Comparison of ENCODE assay signal across 8 mouse cellular contexts in the genomic region with DNA sequence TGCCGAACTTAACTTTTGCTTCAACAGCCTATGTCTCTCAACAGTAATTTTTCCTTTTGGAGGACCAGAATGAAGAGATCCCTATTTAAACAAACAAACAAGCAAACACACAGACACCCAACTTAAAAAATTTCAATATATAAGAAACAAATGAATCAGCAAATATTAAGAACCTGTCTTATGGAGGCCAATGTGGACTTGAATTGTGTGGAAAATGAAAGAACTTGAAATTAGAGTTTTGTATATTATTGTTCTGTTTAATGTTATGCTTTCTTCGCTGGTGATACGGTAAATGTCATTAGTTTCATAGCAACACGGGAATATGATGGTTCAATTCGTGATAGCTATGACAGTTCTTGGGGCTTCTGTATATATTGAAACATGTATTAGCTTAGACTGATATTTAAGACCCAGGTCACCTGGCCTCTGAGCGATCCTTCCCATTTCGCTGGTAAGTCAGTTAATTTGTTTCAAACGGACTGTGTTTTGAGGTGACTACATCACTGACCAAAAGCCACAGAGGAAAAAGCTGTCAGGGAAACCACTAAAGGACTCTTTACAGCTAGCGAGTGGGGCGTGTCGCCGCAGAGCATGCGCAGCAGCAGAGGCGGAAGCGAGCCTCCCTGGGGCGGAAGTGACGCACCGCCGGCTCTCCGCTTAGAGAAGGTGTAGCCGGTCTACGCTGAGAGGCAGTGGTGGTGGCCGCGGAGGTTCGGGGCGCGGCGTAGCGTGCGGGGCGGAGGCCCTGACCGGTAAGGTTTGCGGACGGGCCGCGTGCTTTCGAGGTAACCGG. TPM values are rescaled to one million over a fixed set of nuclear protein-coding genes. Genes with fewer than 3 reads are reported as not detected.
DNase-seq lines count a peak whose midpoint lies in the region; ATAC-seq and TF ChIP-seq lines count a peak whose summit lies in the region.

A gene (plus strand): TSS at position 626 of the 793 bp plus-strand sequence.

- ATAC-seq in embryonic facial prominence, embryonic 14.5 days (ENCODE audit: low read depth): peak; percentile 99
- peak; percentile 89 for ATAC-seq in limb, embryonic 11.5 days (ENCODE audit: insufficient number of reproducible peaks, low FRiP score, low TSS enrichment, low read depth)
- peak; percentile 99 for ATAC-seq in midbrain, embryonic 13.5 days

- H3K9ac ChIP-seq in embryonic facial prominence, embryonic 14.5 days (ENCODE audit: low read depth, low read length): peak within 1 kb of the TSS; percentile 96
- H3K9ac ChIP-seq in heart, adult 2 months (ENCODE audit: low read depth, low read length): peak within 1 kb of the TSS; percentile 93
- peak within 1 kb of the TSS; percentile 88 for H3K9ac ChIP-seq in limb, embryonic 11.5 days (ENCODE audit: low read length)
- peak within 1 kb of the TSS; percentile 87 for H3K9ac ChIP-seq in midbrain, embryonic 13.5 days (replicated peaks)

- intact Hi-C loops in heart, adult 2 months (cut with DNase I): loop anchor here (10.0 kb wide), 2 partner anchors 698 to 1538 kb away; a partner anchor contains a TSS

- peak; percentile 95 for DNase-seq in A20 (ENCODE audit: low read depth, low spot score)
- DNase-seq in embryonic facial prominence, embryonic 14.5 days (ENCODE audit: low spot score): peak; percentile 96
- DNase-seq in heart, adult 2 months: peak; percentile 96
- DNase-seq in kidney, adult 2 months: peak; percentile 95
- DNase-seq in limb, embryonic 11.5 days (ENCODE audit: low spot score): peak; percentile 94

- peak; percentile 44; the same call in 1 of the 2 replicates for TF ChIP-seq EP300 in heart, adult 2 months (IDR thresholded peaks at IDR 0.05; ENCODE audit: insufficient read depth, low read depth, low read length)

- H3K4me2 ChIP-seq in embryonic facial prominence, embryonic 14.5 days (ENCODE audit: low read depth, low read length): peak within 1 kb of the TSS; percentile 70
- H3K4me2 ChIP-seq in limb, embryonic 11.5 days (ENCODE audit: low read depth, severe bottlenecking): peak within 1 kb of the TSS; percentile 33
- peak within 1 kb of the TSS; percentile 73 for H3K4me2 ChIP-seq in midbrain, embryonic 13.5 days (replicated peaks)

- H3K27ac ChIP-seq in bone marrow, adult 2 months (ENCODE audit: control insufficient read depth, insufficient read depth, low read depth, low read length, poor library complexity): peak within 1 kb of the TSS; percentile 99
- peak within 1 kb of the TSS; percentile 97 for H3K27ac ChIP-seq in embryonic facial prominence, embryonic 14.5 days (replicated peaks; ENCODE audit: low read depth, low read length)
- peak within 1 kb of the TSS; percentile 97 for H3K27ac ChIP-seq in heart, adult 2 months
- H3K27ac ChIP-seq in kidney, adult 2 months (ENCODE audit: insufficient read depth, low read depth, low read length): peak within 1 kb of the TSS; percentile 95
- peak within 1 kb of the TSS; percentile 73 for H3K27ac ChIP-seq in limb, embryonic 11.5 days (replicated peaks; ENCODE audit: low read depth, low read length)
- H3K27ac ChIP-seq in midbrain, embryonic 13.5 days: peak within 1 kb of the TSS; percentile 87
- H3K27ac ChIP-seq in small intestine, adult 2 months (ENCODE audit: insufficient read depth, low read depth, low read length): peak within 1 kb of the TSS; percentile 90

- no peaks in the 10 kb centered on the region for H3K9me3 ChIP-seq in embryonic facial prominence, embryonic 14.5 days (ENCODE audit: control insufficient read depth, low read length)
- no peaks in the 10 kb centered on the region for H3K9me3 ChIP-seq in limb, embryonic 11.5 days (ENCODE audit: control insufficient read depth, low read length)
- no peaks in the 10 kb centered on the region for H3K9me3 ChIP-seq in midbrain, embryonic 13.5 days

- TF ChIP-seq POLR2A in bone marrow, adult 2 months (IDR thresholded peaks at IDR 0.05; ENCODE audit: borderline replicate concordance, control insufficient read depth, low read depth, low read length): peak; percentile 98
- peak; percentile 91 for TF ChIP-seq POLR2A in heart, adult 2 months (IDR thresholded peaks at IDR 0.05; ENCODE audit: insufficient read depth, low read depth, low read length)
- TF ChIP-seq POLR2A in kidney, adult 2 months (IDR thresholded peaks at IDR 0.05; ENCODE audit: low read depth, low read length): peak; percentile 79
- TF ChIP-seq POLR2A in small intestine, adult 2 months (IDR thresholded peaks at IDR 0.05; ENCODE audit: low read depth, low read length): peak; percentile 92

- H3K79me2 ChIP-seq in heart, adult 2 months (replicated peaks; ENCODE audit: control insufficient read depth, insufficient read depth, low read length): peaks cover 3% of the 10 kb centered on the region

- no peaks in the 10 kb centered on the region for H3K36me3 ChIP-seq in embryonic facial prominence, embryonic 14.5 days (ENCODE audit: control insufficient read depth, insufficient read depth, low read length)
- peaks cover 9% of the 10 kb centered on the region for H3K36me3 ChIP-seq in heart, adult 2 months (ENCODE audit: control insufficient read depth, insufficient read depth, low read length)
- no peaks in the 10 kb centered on the region for H3K36me3 ChIP-seq in kidney, adult 2 months (ENCODE audit: control insufficient read depth, insufficient read depth, low read length)
- no peaks in the 10 kb centered on the region for H3K36me3 ChIP-seq in limb, embryonic 11.5 days (ENCODE audit: control insufficient read depth, insufficient read depth, low read length)
- H3K36me3 ChIP-seq in midbrain, embryonic 13.5 days: no peaks in the 10 kb centered on the region
- H3K36me3 ChIP-seq in small intestine, adult 2 months (ENCODE audit: control insufficient read depth, insufficient read depth, low read length): no peaks in the 10 kb centered on the region

- peaks cover 1% of the 10 kb centered on the region; the same call in 1 of the 2 replicates for H3K4me1 ChIP-seq in bone marrow, adult 2 months (ENCODE audit: control insufficient read depth, insufficient read depth, low read length)
- peaks cover 8% of the 10 kb centered on the region for H3K4me1 ChIP-seq in embryonic facial prominence, embryonic 14.5 days (ENCODE audit: control insufficient read depth, insufficient read depth, low read length)
- H3K4me1 ChIP-seq in heart, adult 2 months (ENCODE audit: control insufficient read depth, insufficient read depth, low read length): no peaks in the 10 kb centered on the region; the same call in none of the 2 replicates
- peaks cover 3% of the 10 kb centered on the region; the same call in 1 of the 2 replicates for H3K4me1 ChIP-seq in kidney, adult 2 months (ENCODE audit: control insufficient read depth, insufficient read depth, low read length)
- no peaks in the 10 kb centered on the region for H3K4me1 ChIP-seq in limb, embryonic 11.5 days (ENCODE audit: control insufficient read depth, insufficient read depth, low read length)
- H3K4me1 ChIP-seq in midbrain, embryonic 13.5 days (replicated peaks): peaks cover 12% of the 10 kb centered on the region
- peaks cover 4% of the 10 kb centered on the region; the same call in 1 of the 2 replicates for H3K4me1 ChIP-seq in small intestine, adult 2 months (ENCODE audit: control insufficient read depth, insufficient read depth, insufficient read length, low read length)

- peak within 1 kb of the TSS; percentile 95 for H3K4me3 ChIP-seq in bone marrow, adult 2 months (replicated peaks; ENCODE audit: control insufficient read depth, low read depth, low read length)
- peak within 1 kb of the TSS; percentile 100 for H3K4me3 ChIP-seq in embryonic facial prominence, embryonic 14.5 days (ENCODE audit: low read depth, low read length)
- peak within 1 kb of the TSS; percentile 98 for H3K4me3 ChIP-seq in heart, adult 2 months
- peak within 1 kb of the TSS; percentile 90 for H3K4me3 ChIP-seq in kidney, adult 2 months (ENCODE audit: insufficient read depth, low read depth, low read length)
- H3K4me3 ChIP-seq in limb, embryonic 11.5 days (ENCODE audit: low read depth, low read length): peak within 1 kb of the TSS; percentile 94
- peak within 1 kb of the TSS; percentile 72 for H3K4me3 ChIP-seq in midbrain, embryonic 13.5 days (replicated peaks)
- peak within 1 kb of the TSS; percentile 85 for H3K4me3 ChIP-seq in small intestine, adult 2 months (ENCODE audit: low read depth, low read length)

- no peak for TF ChIP-seq CTCF in bone marrow, adult 2 months (IDR thresholded peaks at IDR 0.05; ENCODE audit: control insufficient read depth, insufficient read depth, low read length)
- no peak for TF ChIP-seq CTCF in heart, adult 2 months (IDR thresholded peaks at IDR 0.05)
- TF ChIP-seq CTCF in kidney, adult 2 months (conservative IDR thresholded peaks at IDR 0.05; ENCODE audit: insufficient read depth, insufficient read length, low read depth, low read length): no peak
- TF ChIP-seq CTCF in small intestine, adult 2 months (IDR thresholded peaks at IDR 0.05; ENCODE audit: extremely low read depth, insufficient read length, insufficient replicate concordance, low read depth, low read length): no peak

- H3K27me3 ChIP-seq in embryonic facial prominence, embryonic 14.5 days (replicated peaks; ENCODE audit: control insufficient read depth, insufficient read depth, low read length): no peaks in the 10 kb centered on the region
- H3K27me3 ChIP-seq in heart, adult 2 months (ENCODE audit: control insufficient read depth, insufficient read depth, low read length): no peaks in the 10 kb centered on the region
- no peaks in the 10 kb centered on the region for H3K27me3 ChIP-seq in kidney, adult 2 months (replicated peaks; ENCODE audit: control insufficient read depth, insufficient read depth, low read length)
- no peaks in the 10 kb centered on the region for H3K27me3 ChIP-seq in limb, embryonic 11.5 days (ENCODE audit: control insufficient read depth, insufficient read depth, low read length)
- no peaks in the 10 kb centered on the region for H3K27me3 ChIP-seq in midbrain, embryonic 13.5 days
- H3K27me3 ChIP-seq in small intestine, adult 2 months (ENCODE audit: control insufficient read depth, insufficient read depth, low read length): no peaks in the 10 kb centered on the region

- WGBS in bone marrow, adult 2 months: under 1% methylated on average over 37 of the region's 38 CpGs
- 4% methylated on average over 33 of the region's 38 CpGs for WGBS in embryonic facial prominence, embryonic 14.5 days
- WGBS in heart, adult 2 months: 3% methylated on average over 38 of the region's 38 CpGs
- 3% methylated on average over 38 of the region's 38 CpGs for WGBS in kidney, adult 2 months
- WGBS in limb, embryonic 11.5 days: 4% methylated on average over 38 of the region's 38 CpGs
- 3% methylated on average over 38 of the region's 38 CpGs for whole genome bisulfite sequencing in midbrain, embryonic 13.5 days
- 3% methylated on average over 38 of the region's 38 CpGs for WGBS in small intestine, adult 2 months

RNA-seq across cellular contexts. Expression of the gene that starts here (rescaled TPM):
- 56.2 and 65.8 TPM in 2 replicates for polyA plus RNA-seq in bone marrow, adult 2 months (2011; ENCODE audit: insufficient read depth, insufficient read length, low replicate concordance, missing spikeins)
- polyA plus RNA-seq in embryonic facial prominence, embryonic 14.5 days (2014; fragmentation: Nextera tagmentation; extraction: Ambion mirVana): 139 and 141 TPM in 2 replicates
- total RNA-seq in heart, adult 2 months (2021): 100 to 1,000 TPM; 110 to 124 TPM
- polyA plus RNA-seq in heart, adult 2 months (2012; rRNA removed): 26.1 and 50.9 TPM in 2 replicates
- 50.1 and 63.1 TPM in 2 replicates for polyA plus RNA-seq in kidney, adult 2 months (2012; rRNA removed)
- 140 and 144 TPM in 2 replicates for polyA plus RNA-seq in limb, embryonic 11.5 days (2014; fragmentation: Nextera tagmentation; extraction: Ambion mirVana)
- 168 and 174 TPM in 2 replicates for polyA plus RNA-seq in midbrain, embryonic 13.5 days (2015; fragmentation: Nextera tagmentation; extraction: Ambion mirVana)
- 9.2 and 17.0 TPM in 2 replicates for polyA plus RNA-seq in small intestine, adult 2 months (2012; rRNA removed)

Comparison
In these comparisons a context has a peak if more than half of its experiments do, and no peak if none do; other contexts are left out.
1. Peak in every context shown above with its lines: DNase-seq, ATAC-seq, H3K4me3 ChIP-seq and H3K27ac ChIP-seq.